Mouse (Mus musculus): ENCODE measurements at regions not wholly inside any gene's neighbourhood (a gene's known extent, or its start where the extent isn't known, plus 50 kb on each side); places are given as distances from the start of the nearest gene placed in this dataset.

GRCm38 (mm10) chr1:34930571-34930970 is 80.8 kb downstream of the Plekhb2 start:
- no peaks in the 10 kb centered on the region for H3K27me3 ChIP-seq (ENCODE audit: control insufficient read depth, insufficient read depth, insufficient read length)
- TF ChIP-seq POLR2A (IDR thresholded peaks at IDR 0.05; ENCODE audit: insufficient read length, low read depth), result no peak
- TF ChIP-seq POLR2AphosphoS2 (IDR thresholded peaks at IDR 0.05; ENCODE audit: insufficient read length, low read depth), result no peak
- TF ChIP-seq MYOD1 (IDR thresholded peaks at IDR 0.05; ENCODE audit: control insufficient read depth in 1 of 3, insufficient read length in 2 of 3, low read depth in 2 of 3), result no peak
- no peak for TF ChIP-seq TCF12 (IDR thresholded peaks at IDR 0.05; ENCODE audit: insufficient read depth, poor library complexity, severe bottlenecking)
- TF ChIP-seq USF1 (IDR thresholded peaks at IDR 0.05; ENCODE audit: low read depth), result no peak
- TF ChIP-seq E2F4 (IDR thresholded peaks at IDR 0.05; ENCODE audit: insufficient read depth), result no peak
- no peak for TF ChIP-seq CEBPB (IDR thresholded peaks at IDR 0.05; ENCODE audit: insufficient read depth, poor library complexity, severe bottlenecking)
- H3K36me3 ChIP-seq (ENCODE audit: control insufficient read depth, insufficient read depth), result no peaks in the 10 kb centered on the region
- H3ac ChIP-seq (ENCODE audit: control insufficient read depth, insufficient read length), result no peak overlapping the region
- no peak overlapping the region for H3K4me3 ChIP-seq
- H3K79me2 ChIP-seq (ENCODE audit: control insufficient read depth, insufficient read depth), result no peaks in the 10 kb centered on the region
- no peak overlapping the region for H3K4me2 ChIP-seq (ENCODE audit: low read depth)

- Histone ChIP-seq H3K4me2 (ENCODE audit: low read depth) (no peak overlapping the region), H3K79me2 (ENCODE audit: control insufficient read depth, insufficient read depth) (no peaks in the 10 kb centered on the region), H3K27me3 (ENCODE audit: control insufficient read depth, insufficient read depth, insufficient read length) (no peaks in the 10 kb centered on the region), H3ac (ENCODE audit: control insufficient read depth, insufficient read length) (no peak overlapping the region), H3K36me3 (ENCODE audit: control insufficient read depth, insufficient read depth) (no peaks in the 10 kb centered on the region), H3K4me3 (no peak overlapping the region)
- TF ChIP-seq REST (IDR thresholded peaks at IDR 0.05; ENCODE audit: insufficient read depth, insufficient read length) (no peak), MYOG (IDR thresholded peaks at IDR 0.05; ENCODE audit: control insufficient read depth in 1 of 3, insufficient read depth in 1 of 3, insufficient read length in 2 of 3, low read depth in 2 of 3) (no peak), POLR2A (IDR thresholded peaks at IDR 0.05; ENCODE audit: insufficient read length, low read depth) (no peak), E2F4 (IDR thresholded peaks at IDR 0.05; ENCODE audit: insufficient read depth) (no peak), TCF3 (IDR thresholded peaks at IDR 0.05; ENCODE audit: insufficient read length, low read depth) (no peak), USF1 (IDR thresholded peaks at IDR 0.05; ENCODE audit: low read depth) (no peak), TCF12 (IDR thresholded peaks at IDR 0.05; ENCODE audit: insufficient read depth, poor library complexity, severe bottlenecking) (no peak), CEBPB (IDR thresholded peaks at IDR 0.05; ENCODE audit: insufficient read depth, poor library complexity, severe bottlenecking) (no peak), SRF (IDR thresholded peaks at IDR 0.05; ENCODE audit: control insufficient read depth, insufficient read length, low read depth) (no peak), POLR2AphosphoS2 (IDR thresholded peaks at IDR 0.05; ENCODE audit: insufficient read length, low read depth) (no peak), MAX (IDR thresholded peaks at IDR 0.05; ENCODE audit: low read depth) (no peak), MYOD1 (IDR thresholded peaks at IDR 0.05; ENCODE audit: control insufficient read depth in 1 of 3, insufficient read length in 2 of 3, low read depth in 2 of 3) (no peak)
Observed at GRCm38 (mm10) chr1:34943196-34943595, 93.4 kb downstream of the Plekhb2 start.

- Histone ChIP-seq H3K27me3 (ENCODE audit: control insufficient read depth, insufficient read depth, insufficient read length) (no peaks in the 10 kb centered on the region), H3K79me2 (ENCODE audit: control insufficient read depth, insufficient read depth) (no peaks in the 10 kb centered on the region), H3K4me2 (ENCODE audit: low read depth) (no peak overlapping the region), H3K36me3 (ENCODE audit: control insufficient read depth, insufficient read depth) (no peaks in the 10 kb centered on the region), H3K4me3 (no peak overlapping the region), H3ac (ENCODE audit: control insufficient read depth, insufficient read length) (no peak overlapping the region)
- no peak for TF ChIP-seq MYOG (IDR thresholded peaks at IDR 0.05; ENCODE audit: control insufficient read depth in 1 of 3, insufficient read depth in 1 of 3, insufficient read length in 2 of 3, low read depth in 2 of 3)
- TF ChIP-seq USF1 (IDR thresholded peaks at IDR 0.05; ENCODE audit: low read depth), result no peak
- TF ChIP-seq MYOD1 (IDR thresholded peaks at IDR 0.05; ENCODE audit: control insufficient read depth in 1 of 3, insufficient read length in 2 of 3, low read depth in 2 of 3), result no peak
- no peak for TF ChIP-seq REST (IDR thresholded peaks at IDR 0.05; ENCODE audit: insufficient read depth, insufficient read length)
- no peak for TF ChIP-seq MAX (IDR thresholded peaks at IDR 0.05; ENCODE audit: low read depth)
- no peak for TF ChIP-seq POLR2A (IDR thresholded peaks at IDR 0.05; ENCODE audit: insufficient read length, low read depth)
- no peak for TF ChIP-seq TCF3 (IDR thresholded peaks at IDR 0.05; ENCODE audit: insufficient read length, low read depth)
- TF ChIP-seq TCF12 (IDR thresholded peaks at IDR 0.05; ENCODE audit: insufficient read depth, poor library complexity, severe bottlenecking), result no peak
- no peak for TF ChIP-seq POLR2AphosphoS2 (IDR thresholded peaks at IDR 0.05; ENCODE audit: insufficient read length, low read depth)
- no peak for TF ChIP-seq SRF (IDR thresholded peaks at IDR 0.05; ENCODE audit: control insufficient read depth, insufficient read length, low read depth)
- TF ChIP-seq E2F4 (IDR thresholded peaks at IDR 0.05; ENCODE audit: insufficient read depth), result no peak
- TF ChIP-seq CEBPB (IDR thresholded peaks at IDR 0.05; ENCODE audit: insufficient read depth, poor library complexity, severe bottlenecking), result no peak
Observed at GRCm38 (mm10) chr1:34961633-34962507, 112.1 kb downstream of the Plekhb2 start.

GRCm38 (mm10) chr1:34962508-34962885 is 112.7 kb downstream of the Plekhb2 start:
- TF ChIP-seq MYOD1 (IDR thresholded peaks at IDR 0.05; ENCODE audit: control insufficient read depth in 1 of 3, insufficient read length in 2 of 3, low read depth in 2 of 3), result no peak
- no peak for TF ChIP-seq POLR2AphosphoS2 (IDR thresholded peaks at IDR 0.05; ENCODE audit: insufficient read length, low read depth)
- no peak for TF ChIP-seq MYOG (IDR thresholded peaks at IDR 0.05; ENCODE audit: control insufficient read depth in 1 of 3, insufficient read depth in 1 of 3, insufficient read length in 2 of 3, low read depth in 2 of 3)
- no peak for TF ChIP-seq USF1 (IDR thresholded peaks at IDR 0.05; ENCODE audit: low read depth)
- no peak for TF ChIP-seq REST (IDR thresholded peaks at IDR 0.05; ENCODE audit: insufficient read depth, insufficient read length)
- no peak for TF ChIP-seq E2F4 (IDR thresholded peaks at IDR 0.05; ENCODE audit: insufficient read depth)
- no peak for TF ChIP-seq MAX (IDR thresholded peaks at IDR 0.05; ENCODE audit: low read depth)
- TF ChIP-seq TCF3 (IDR thresholded peaks at IDR 0.05; ENCODE audit: insufficient read length, low read depth), result no peak
- TF ChIP-seq POLR2A (IDR thresholded peaks at IDR 0.05; ENCODE audit: insufficient read length, low read depth), result no peak
- no peak for TF ChIP-seq CEBPB (IDR thresholded peaks at IDR 0.05; ENCODE audit: insufficient read depth, poor library complexity, severe bottlenecking)
- TF ChIP-seq SRF (IDR thresholded peaks at IDR 0.05; ENCODE audit: control insufficient read depth, insufficient read length, low read depth), result no peak
- no peak for TF ChIP-seq TCF12 (IDR thresholded peaks at IDR 0.05; ENCODE audit: insufficient read depth, poor library complexity, severe bottlenecking)
- Histone ChIP-seq H3ac (ENCODE audit: control insufficient read depth, insufficient read length) (no peak overlapping the region), H3K4me2 (ENCODE audit: low read depth) (no peak overlapping the region), H3K36me3 (ENCODE audit: control insufficient read depth, insufficient read depth) (no peaks in the 10 kb centered on the region), H3K27me3 (ENCODE audit: control insufficient read depth, insufficient read depth, insufficient read length) (no peaks in the 10 kb centered on the region), H3K79me2 (ENCODE audit: control insufficient read depth, insufficient read depth) (no peaks in the 10 kb centered on the region), H3K4me3 (no peak overlapping the region)

Data from myocyte (in vitro differentiated cells).